Mouse (Mus musculus) hindbrain, embryonic 12.5 days (tissue): ENCODE data around the gene Lsr. TPM values are rescaled to one million over a fixed set of nuclear protein-coding genes. Genes with fewer than 3 reads are reported as not detected.
A peak's percentile ranks its signal among the peaks of the same experiment; 100 is the strongest.

Experiments used
- ATAC-seq: fragments of 200-750 bp; cut with Nextera tagmentation; 2 replicates; pipeline ENCODE4 v1.8.0; 2017; ENCODE audit warnings: moderate TSS enrichment; ENCODE audit not compliant: low FRiP score
- H3K27ac ChIP-seq: fragments of 300-500 bp; sonication (generic); 2 replicates; pipeline ENCODE4 v1.5.1; 2016; ENCODE audit warnings: mild to moderate bottlenecking
- H3K27me3 ChIP-seq: fragments of 300-500 bp; sonication (generic); 2 replicates; pipeline ENCODE4 v1.6.1; 2016; ENCODE audit warnings: mild to moderate bottlenecking
- H3K36me3 ChIP-seq: fragments of 300-500 bp; sonication (generic); 2 replicates; pipeline ENCODE4 v1.6.1; 2016; ENCODE audit warnings: mild to moderate bottlenecking
- H3K4me1 ChIP-seq: fragments of 300-500 bp; sonication (generic); 2 replicates; pipeline ENCODE4 v1.6.1; 2016
- H3K4me2 ChIP-seq: fragments of 300-500 bp; sonication (generic); replicated peaks from 2 replicates; pipeline ENCODE4 v1.6.1; 2016; ENCODE audit warnings: mild to moderate bottlenecking
- H3K4me3 ChIP-seq: fragments of 300-500 bp; sonication (generic); 2 replicates; pipeline ENCODE4 v1.5.1; 2016; ENCODE audit warnings: mild to moderate bottlenecking
- H3K9ac ChIP-seq: fragments of 300-500 bp; sonication (generic); 2 replicates; pipeline ENCODE4 v1.6.1; 2016; ENCODE audit warnings: mild to moderate bottlenecking, moderate library complexity
- H3K9me3 ChIP-seq: fragments of 300-500 bp; sonication (generic); replicated peaks from 2 replicates; pipeline ENCODE4 v1.6.1; 2016; ENCODE audit warnings: mild to moderate bottlenecking
- WGBS: fragments of 180-500 bp; shearing (Covaris S2); methylation state at CpG from one replicate; pipeline ENCODE4 v1.1.7; 2016; 5-methylcytosine and 5-hydroxymethylcytosine counted together
- polyA plus RNA-seq: library from polyadenylated mRNA; unstranded; fragments of >200 nt; fragmentation: Nextera tagmentation; extraction: Ambion mirVana; gene quantifications from 2 replicates; pipeline ENCODE4 v1.2.1, GENCODE M21; 2016

The Lsr gene
- polyA plus RNA-seq, 1 experiment from 2014 or later: 20.2 TPM

GRCm38 (mm10) chr7:30914732-30915131, 58.5 kb downstream of the Lsr start, which contains the start of gene Mag:
Mag (minus strand) TSS chr7:30914873.
- Histone ChIP-seq H3K27ac (no peak within 1 kb of the TSS), H3K36me3 (no peaks in the 10 kb centered on the region), H3K4me1 (no peaks in the 10 kb centered on the region), H3K4me2 (no peak within 1 kb of the TSS), H3K9me3 (no peaks in the 10 kb centered on the region), H3K4me3 (no peak within 1 kb of the TSS), H3K9ac (no peak within 1 kb of the TSS), H3K27me3 (no peaks in the 10 kb centered on the region)
- ATAC-seq: no peak
- WGBS: 80% methylated on average over 8 of the region's 8 CpGs

DNA sequence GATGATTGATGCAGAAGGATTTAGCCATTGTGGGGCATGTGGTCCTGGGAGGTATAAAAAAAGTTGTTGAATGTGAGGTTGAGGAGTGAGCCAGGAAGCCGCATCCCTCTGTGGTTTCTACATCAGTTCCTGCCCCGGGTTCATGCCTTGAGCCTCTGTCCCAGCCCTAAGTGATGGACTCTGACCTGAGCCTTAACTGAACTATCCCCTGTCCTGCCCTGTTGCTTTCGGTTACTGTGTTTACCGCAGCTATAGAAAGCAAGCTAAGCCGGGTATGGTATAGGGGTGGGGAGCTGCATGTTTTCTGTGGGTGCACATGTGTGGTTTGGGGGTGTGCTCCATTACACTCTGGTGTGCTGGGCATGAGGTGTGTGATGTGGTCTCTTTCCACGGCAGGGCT, 63.5 kb downstream of the Lsr start:
- 0 out of 2 replicates have a peak, but pooled peaks cover 3% of the 10 kb centered on the region for H3K27me3 ChIP-seq
- H3K27ac ChIP-seq: no peak overlapping the region
- H3K9ac ChIP-seq: no peak overlapping the region
- H3K36me3 ChIP-seq: no peaks in the 10 kb centered on the region
- no peak overlapping the region for H3K4me2 ChIP-seq
- H3K4me3 ChIP-seq: no peak overlapping the region
- no peaks in the 10 kb centered on the region for H3K9me3 ChIP-seq
- no peak for ATAC-seq
- H3K4me1 ChIP-seq: peaks cover 10% of the 10 kb centered on the region
- 80% methylated on average over 6 of the region's 6 CpGs for WGBS

- Histone ChIP-seq H3K4me3 (peak overlapping the region; percentile 25), H3K27me3 (0 out of 2 replicates have a peak, but pooled peaks cover 3% of the 10 kb centered on the region), H3K27ac (no peak overlapping the region), H3K4me2 (peak overlapping the region; percentile 59), H3K4me1 (peaks cover 10% of the 10 kb centered on the region), H3K9ac (no peak overlapping the region), H3K9me3 (no peaks in the 10 kb centered on the region), H3K36me3 (no peaks in the 10 kb centered on the region)
- 14% methylated on average over 15 of the region's 17 CpGs for WGBS
- no peak; the same call in none of the 2 replicates for ATAC-seq
Measured at GRCm38 (mm10) chr7:30908992-30909431, 64.3 kb downstream of the Lsr start.

GRCm38 (mm10) chr7:30908277-30908991, 64.8 kb downstream of the Lsr start:
- Histone ChIP-seq H3K4me2 (peak overlapping the region; percentile 59), H3K27me3 (0 out of 2 replicates have a peak, but pooled peaks cover 3% of the 10 kb centered on the region), H3K9ac (no peak overlapping the region), H3K36me3 (no peaks in the 10 kb centered on the region), H3K27ac (no peak overlapping the region), H3K4me3 (peak overlapping the region; percentile 25), H3K4me1 (peaks cover 10% of the 10 kb centered on the region), H3K9me3 (no peaks in the 10 kb centered on the region)
- ATAC-seq: peak; percentile 67
- 2% methylated on average over 25 of the region's 26 CpGs for WGBS

Other genes with a start within 250 kb of the Lsr start
- gene Tmem147, start 243.9 kb downstream of the Lsr start, polyA plus RNA-seq: 147 and 164 TPM in 2 replicates
- gene Gapdhs, start 229.8 kb downstream of the Lsr start, polyA plus RNA-seq: 0.76 and 1.1 TPM in 2 replicates
- gene Sbsn, start 222.0 kb downstream of the Lsr start, polyA plus RNA-seq: 1.7 and 2.5 TPM in 2 replicates
- gene Dmkn, start 209.7 kb downstream of the Lsr start, polyA plus RNA-seq: 0.59 and 0.67 TPM in 2 replicates
- not detected in 2 replicates for gene Krtdap, start 185.6 kb downstream of the Lsr start, polyA plus RNA-seq
- gene Ffar2, start 149.7 kb downstream of the Lsr start, polyA plus RNA-seq: not detected in 2 replicates
- not detected in 2 replicates for gene Ffar3, start 117.3 kb downstream of the Lsr start, polyA plus RNA-seq
- gene Ffar1, start 111.9 kb downstream of the Lsr start, polyA plus RNA-seq: not detected in 2 replicates
- gene Cd22, start 93.1 kb downstream of the Lsr start, polyA plus RNA-seq: not detected in 2 replicates
- gene Mag, start 58.6 kb downstream of the Lsr start, polyA plus RNA-seq: 0.56 and 0.61 TPM in 2 replicates
- gene Hamp2, start 48.8 kb downstream of the Lsr start, polyA plus RNA-seq: not detected in 2 replicates
- not detected in 2 replicates for gene Hamp, start 29.4 kb downstream of the Lsr start, polyA plus RNA-seq
- 29.7 and 32.7 TPM in 2 replicates for gene Usf2, start 16.7 kb downstream of the Lsr start, polyA plus RNA-seq
- 0.89 and 1.4 TPM in 2 replicates for gene Fam187b, start 326 bp upstream of the Lsr start, polyA plus RNA-seq
- gene Fxyd5, start 69.0 kb upstream of the Lsr start, polyA plus RNA-seq: 9.6 and 10.4 TPM in 2 replicates
- gene Fxyd7, start 78.0 kb upstream of the Lsr start, polyA plus RNA-seq: 26.3 and 29.8 TPM in 2 replicates
- gene Fxyd1, start 83.7 kb upstream of the Lsr start, polyA plus RNA-seq: 25.3 and 34.7 TPM in 2 replicates
- 2.1 TPM in 2 replicates for gene Lgi4, start 85.9 kb upstream of the Lsr start, polyA plus RNA-seq
- gene Fxyd3, start 103.2 kb upstream of the Lsr start, polyA plus RNA-seq: 5.5 and 12.3 TPM in 2 replicates
- 2.3 and 2.7 TPM in 2 replicates for gene Hpn, start 141.8 kb upstream of the Lsr start, polyA plus RNA-seq
- gene Scn1b, start 153.5 kb upstream of the Lsr start, polyA plus RNA-seq: 2.7 and 3.8 TPM in 2 replicates
- gene Gramd1a, start 182.4 kb upstream of the Lsr start, polyA plus RNA-seq: 185 and 202 TPM in 2 replicates